Mouse (Mus musculus): ENCODE measurements around the gene Aldh16a1.

GRCm38 (mm10) chr7:45176356-45176755 is 22.0 kb upstream of the Aldh16a1 start:
- TF ChIP-seq CTCF (IDR thresholded peaks at IDR 0.05; ENCODE audit: low read depth, low read length), result no peak
- no peak for TF ChIP-seq POLR2A (IDR thresholded peaks at IDR 0.05; ENCODE audit: extremely low read depth, insufficient read depth, low read length)
